Mouse (Mus musculus): ENCODE measurements around the gene Ttc7b. TPM values are rescaled to one million over a fixed set of nuclear protein-coding genes. Genes with fewer than 3 reads are reported as not detected.

Gene Ttc7b
- polyA plus RNA-seq, 1 experiment from 2014 or later, result 3.9 TPM

DNA sequence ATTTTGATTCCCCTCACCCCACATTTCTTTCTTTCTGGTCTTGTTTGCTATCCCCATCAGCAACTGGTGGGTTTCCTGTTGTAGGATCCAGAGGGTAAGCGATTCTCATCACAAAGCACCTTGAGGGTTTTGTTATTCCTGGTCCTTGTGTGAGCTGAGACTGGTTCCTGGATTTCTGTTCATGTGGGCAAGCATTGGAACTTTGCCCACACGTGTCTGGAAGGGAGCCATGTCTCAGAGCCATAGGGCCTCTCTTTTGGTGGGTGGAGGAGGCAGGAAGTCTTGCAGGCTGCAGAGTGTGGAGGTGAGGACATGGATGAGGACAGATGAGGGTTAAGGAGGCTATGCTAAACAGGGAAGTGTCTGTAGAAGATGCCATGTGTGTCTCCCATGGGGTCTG, 260.5 kb downstream of the Ttc7b start:
- WGBS, result 79% methylated on average over 2 of the region's 2 CpGs
- Histone ChIP-seq H3K27ac (ENCODE audit: low read length) (no peak overlapping the region), H3K36me3 (ENCODE audit: insufficient read depth, low read length) (no peaks in the 10 kb centered on the region), H3K9ac (replicated peaks; ENCODE audit: low read length) (no peak overlapping the region), H3K4me1 (ENCODE audit: insufficient read depth, low read length) (no peaks in the 10 kb centered on the region), H3K9me3 (ENCODE audit: low read length) (no peaks in the 10 kb centered on the region), H3K27me3 (ENCODE audit: insufficient read depth, low read length) (no peaks in the 10 kb centered on the region), H3K4me3 (ENCODE audit: low read length) (no peak overlapping the region), H3K4me2 (replicated peaks; ENCODE audit: low read depth, low read length) (no peak overlapping the region)
- no peak for ATAC-seq (ENCODE audit: low FRiP score, low TSS enrichment)

DNA sequence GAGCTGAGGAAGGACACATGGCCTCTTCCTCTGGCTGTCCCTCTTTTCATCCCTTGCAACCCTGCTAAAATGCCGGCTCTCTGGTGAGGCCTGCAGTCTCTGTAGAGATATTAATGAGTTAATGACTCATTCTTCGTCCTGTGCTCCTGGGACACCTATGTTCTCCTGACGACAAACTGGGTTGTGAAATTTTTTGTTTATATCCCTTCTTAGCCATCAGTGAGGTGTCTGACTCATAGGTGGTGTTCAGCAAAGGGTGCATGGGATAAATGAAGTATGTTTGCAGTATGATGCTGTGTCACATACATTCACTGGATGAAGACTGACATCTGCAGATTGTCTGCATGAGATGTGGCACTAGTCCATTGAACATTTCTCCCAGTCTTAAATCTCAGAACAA, 262.8 kb downstream of the Ttc7b start:
- Histone ChIP-seq H3K9me3 (ENCODE audit: low read length) (no peaks in the 10 kb centered on the region), H3K4me3 (ENCODE audit: low read length) (no peak overlapping the region), H3K9ac (replicated peaks; ENCODE audit: low read length) (no peak overlapping the region), H3K27ac (ENCODE audit: low read length) (no peak overlapping the region), H3K4me1 (ENCODE audit: insufficient read depth, low read length) (no peaks in the 10 kb centered on the region), H3K36me3 (ENCODE audit: insufficient read depth, low read length) (no peaks in the 10 kb centered on the region), H3K27me3 (ENCODE audit: insufficient read depth, low read length) (no peaks in the 10 kb centered on the region), H3K4me2 (replicated peaks; ENCODE audit: low read depth, low read length) (no peak overlapping the region)
- ATAC-seq (ENCODE audit: low FRiP score, low TSS enrichment), result no peak
- 71% methylated on average over 3 of the region's 3 CpGs for WGBS

DNA sequence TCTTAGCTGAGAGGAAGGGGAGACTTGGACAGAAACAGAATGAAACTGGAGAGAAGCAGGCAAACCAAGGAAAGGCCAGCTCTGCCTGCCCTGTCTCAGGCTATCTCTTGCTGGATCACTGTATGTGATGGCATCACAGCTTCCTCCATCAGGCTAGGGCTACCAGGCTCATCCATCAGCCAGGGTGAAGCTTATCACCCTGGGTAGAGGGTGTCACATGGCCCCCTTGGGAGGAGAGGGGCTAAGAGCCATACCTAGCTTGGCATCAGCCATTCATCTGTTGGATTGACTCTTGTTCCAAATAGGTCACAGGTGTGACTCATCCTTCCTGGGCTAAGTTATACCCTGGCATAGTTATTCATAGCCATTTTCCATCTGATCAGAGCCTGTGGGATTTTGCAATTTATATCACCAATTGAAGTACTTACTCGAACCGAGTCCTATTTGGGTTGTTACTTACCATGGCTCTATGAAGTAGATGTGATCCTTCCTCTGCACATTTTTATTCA, 265.1 kb downstream of the Ttc7b start:
- H3K36me3 ChIP-seq (ENCODE audit: insufficient read depth, low read length), result no peaks in the 10 kb centered on the region
- H3K9ac ChIP-seq (replicated peaks; ENCODE audit: low read length), result no peak overlapping the region
- no peaks in the 10 kb centered on the region for H3K4me1 ChIP-seq (ENCODE audit: insufficient read depth, low read length)
- no peaks in the 10 kb centered on the region for H3K27me3 ChIP-seq (ENCODE audit: insufficient read depth, low read length)
- no peaks in the 10 kb centered on the region for H3K9me3 ChIP-seq (ENCODE audit: low read length)
- 86% methylated on average over 2 of the region's 2 CpGs for WGBS
- H3K4me3 ChIP-seq (ENCODE audit: low read length), result no peak overlapping the region
- no peak for ATAC-seq (ENCODE audit: low FRiP score, low TSS enrichment)
- H3K27ac ChIP-seq (ENCODE audit: low read length), result no peak overlapping the region
- H3K4me2 ChIP-seq (replicated peaks; ENCODE audit: low read depth, low read length), result no peak overlapping the region

DNA sequence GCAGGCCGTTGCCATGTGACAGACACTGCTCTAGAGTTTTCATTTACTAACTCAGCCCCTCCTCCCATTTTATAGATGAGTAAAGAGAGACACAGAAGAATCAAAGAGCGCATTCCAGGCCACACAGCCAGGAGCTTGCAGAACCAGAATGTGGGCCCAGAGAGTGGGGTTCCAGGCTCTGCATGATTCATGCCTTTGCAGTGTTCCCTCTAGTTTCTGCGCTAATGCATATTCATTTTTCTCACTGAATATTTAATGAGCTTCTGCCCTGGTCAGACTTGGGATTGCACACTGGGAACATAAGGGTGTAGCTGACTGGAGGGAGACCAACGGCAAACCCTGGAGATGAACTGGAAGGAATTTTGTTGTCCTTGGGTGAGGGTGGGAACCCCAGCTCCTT, 266.2 kb downstream of the Ttc7b start:
- no peak overlapping the region for H3K9ac ChIP-seq (replicated peaks; ENCODE audit: low read length)
- H3K27ac ChIP-seq (ENCODE audit: low read length), result no peak overlapping the region

More for the DNA sequence above, 266.2 kb downstream of the Ttc7b start:
- H3K27me3 ChIP-seq (ENCODE audit: insufficient read depth, low read length), result no peaks in the 10 kb centered on the region
- H3K4me1 ChIP-seq (ENCODE audit: insufficient read depth, low read length), result no peaks in the 10 kb centered on the region
- ATAC-seq (ENCODE audit: low FRiP score, low TSS enrichment), result no peak
- H3K9me3 ChIP-seq (ENCODE audit: low read length), result no peaks in the 10 kb centered on the region
- no peak overlapping the region for H3K4me3 ChIP-seq (ENCODE audit: low read length)
- no peak overlapping the region for H3K4me2 ChIP-seq (replicated peaks; ENCODE audit: low read depth, low read length)
- no peaks in the 10 kb centered on the region for H3K36me3 ChIP-seq (ENCODE audit: insufficient read depth, low read length)
- WGBS, result 86% methylated on average over 4 of the region's 4 CpGs

Other genes starting within 250 kb of the Ttc7b start
- 4.0 TPM in 2 replicates for gene Rps6ka5, start 206.2 kb upstream of the Ttc7b start, polyA plus RNA-seq (2015; fragmentation: Nextera tagmentation; extraction: Ambion mirVana)

Measured in kidney, embryonic 16.5 days (tissue).